Mouse (Mus musculus) kidney, adult 9 months (tissue): ENCODE results near the gene Btbd35f27.
"Not testable (repeated sequence)": the region's sequence is repeated elsewhere in the genome, so short reads cannot be mapped to it uniquely, and the experiment has no call there.

Source experiments
- DNase-seq: peaks from one replicate; pipeline ENCODE4 v3.0.0; 2022

Btbd35f27 gene

GRCm38 (mm10) chrX:4951835-4952234 is at the start of gene Btbd35f27:
Gene Btbd35f27 (plus strand): TSS chrX:4952135.
- not testable (repeated sequence) for DNase-seq
